Mouse (Mus musculus): Measurements from ENCODE around the gene Hoxd12.

- TF ChIP-seq CTCF (conservative IDR thresholded peaks at IDR 0.05; ENCODE audit: low read length), result no peak
- no peak for TF ChIP-seq POU5F1 (IDR thresholded peaks at IDR 0.05; ENCODE audit: borderline replicate concordance, low read length)
- TF ChIP-seq NANOG (IDR thresholded peaks at IDR 0.05; ENCODE audit: borderline replicate concordance, low read length), result no peak
Observed at GRCm38 (mm10) chr2:74667842-74668357, 6.9 kb upstream of the Hoxd12 start, which contains the start of gene Hoxd13.

Data from E14TG2a.4 (cell line).